ENCODE assay signal across 23 mouse cellular contexts in genomic region chr2:144791671-144792294, GRCm38 (mm10). TPM values are rescaled to one million over a fixed set of nuclear protein-coding genes. Genes with fewer than 3 reads are reported as not detected.
DNase-seq lines count a peak whose midpoint lies in the region; ATAC-seq and TF ChIP-seq lines count a peak whose summit lies in the region.
"Had no signal": no experiment of that assay in that cellular context is flagged by ENCODE, and none has a peak within 500 bp of the region (broad histone marks: within the 10 kb centered on the region; RNA-seq: fewer than 3 reads in every experiment).

No protein-coding gene starts in this region.

- H3K4me2 ChIP-seq in hindbrain, embryonic 13.5 days = no peak overlapping the region
- H3K4me2 ChIP-seq in hindbrain, postnatal 0 days (ENCODE audit: low read depth, low read length) = no peak overlapping the region
- H3K4me2 ChIP-seq: hindbrain, embryonic 12.5 days; limb, embryonic 12.5 days had no signal

- DNase-seq in hindbrain, postnatal 0 days (ENCODE audit: low spot score) = no peak
- DNase-seq in right cerebral cortex, adult 2 months (ENCODE audit: low spot score in 2 of 2) = peak; percentile 48 to 49
- DNase-seq in right cerebral cortex, postnatal 14 days = no peak
- DNase-seq in layer of hippocampus, postnatal 14 days (ENCODE audit: low spot score in 2 of 2) = peak; percentile 42 to 80
- DNase-seq in right cerebral cortex, postnatal 36 days (ENCODE audit: low spot score in 2 of 2) = peak; percentile 36 to 39
- DNase-seq in kidney, postnatal 14 days = no peak
- DNase-seq: cerebellum, adult 11 months; cerebellum, postnatal 36 days; kidney, adult 18-20 months; kidney, postnatal 25 days had no signal

- ATAC-seq in hindbrain, embryonic 13.5 days (ENCODE audit: low FRiP score) = no peak
- no peak for ATAC-seq in hindbrain, postnatal 0 days
- no peak for ATAC-seq in megakaryocyte, adult 5-6 weeks (ENCODE audit: poor library complexity, severe bottlenecking)
- ATAC-seq: activated CD4-positive, CD25-positive, alpha-beta regulatory T cell, adult 4 months; forebrain, embryonic 16.5 days; lung, postnatal 0 days had no signal

- H3K9ac ChIP-seq in hindbrain, embryonic 13.5 days = no peak overlapping the region
- H3K9ac ChIP-seq in hindbrain, postnatal 0 days (replicated peaks; ENCODE audit: low read length) = no peak overlapping the region
- H3K9ac ChIP-seq: hindbrain, embryonic 12.5 days; limb, embryonic 12.5 days; liver, embryonic 14.5 days had no signal

- peak overlapping the region; percentile 52 for H3K27ac ChIP-seq in hindbrain, embryonic 13.5 days
- H3K27ac ChIP-seq in hindbrain, postnatal 0 days = no peak overlapping the region
- H3K27ac ChIP-seq: hindbrain, embryonic 12.5 days; limb, embryonic 12.5 days; liver, embryonic 14.5 days had no signal

- 63% methylated on average over 14 of the region's 14 CpGs for WGBS in hindbrain, embryonic 13.5 days
- WGBS in hindbrain, postnatal 0 days = 58% methylated on average over 14 of the region's 14 CpGs

- no peak for TF ChIP-seq CTCF in hindbrain, postnatal 0 days (IDR thresholded peaks at IDR 0.05; ENCODE audit: low read depth)

- H3K27me3 ChIP-seq in hindbrain, embryonic 13.5 days = no peaks in the 10 kb centered on the region
- no peaks in the 10 kb centered on the region for H3K27me3 ChIP-seq in hindbrain, postnatal 0 days (ENCODE audit: insufficient read depth, low read length)
- H3K27me3 ChIP-seq: hindbrain, embryonic 12.5 days; limb, embryonic 12.5 days had no signal

- no peaks in the 10 kb centered on the region for H3K36me3 ChIP-seq in hindbrain, embryonic 13.5 days
- no peaks in the 10 kb centered on the region for H3K36me3 ChIP-seq in hindbrain, postnatal 0 days (ENCODE audit: insufficient read depth, low read length)
- H3K36me3 ChIP-seq: hindbrain, embryonic 12.5 days; limb, embryonic 12.5 days had no signal

- no peaks in the 10 kb centered on the region for H3K9me3 ChIP-seq in hindbrain, embryonic 13.5 days
- no peaks in the 10 kb centered on the region for H3K9me3 ChIP-seq in hindbrain, postnatal 0 days (ENCODE audit: low read length)
- H3K9me3 ChIP-seq: hindbrain, embryonic 12.5 days had no signal

- no peak overlapping the region for H3K4me3 ChIP-seq in hindbrain, embryonic 13.5 days
- no peak overlapping the region for H3K4me3 ChIP-seq in hindbrain, postnatal 0 days (ENCODE audit: low read length)
- H3K4me3 ChIP-seq: hindbrain, embryonic 12.5 days; limb, embryonic 12.5 days had no signal

- H3K4me1 ChIP-seq in hindbrain, embryonic 13.5 days (replicated peaks) = peaks cover 5% of the 10 kb centered on the region; the same call in 1 of the 2 replicates
- H3K4me1 ChIP-seq in hindbrain, postnatal 0 days (ENCODE audit: insufficient read depth, low read length) = no peaks in the 10 kb centered on the region
- H3K4me1 ChIP-seq: hindbrain, embryonic 12.5 days had no signal

RNA-seq across cellular contexts. Expression of gene Scp2d1, which starts 31.7 kb away (rescaled TPM):
- polyA plus RNA-seq in hindbrain, embryonic 13.5 days (2015; fragmentation: Nextera tagmentation; extraction: Ambion mirVana) = not detected in 2 replicates
- total RNA-seq in hindbrain, postnatal 0 days (2014; rRNA removed) = not detected in 2 replicates
- polyA plus RNA-seq in hindbrain, postnatal 0 days (2015; fragmentation: Nextera tagmentation; extraction: Ambion mirVana) = not detected in 2 replicates
- total RNA-seq in layer of hippocampus, postnatal 14 days (2021) = not detected
- total RNA-seq in megakaryocyte, adult 5-6 weeks (2015) = not detected in 2 replicates
- total RNA-seq in megakaryocyte, adult 5-6 weeks (2017) = not detected in 2 replicates
- total RNA-seq: granulocyte monocyte progenitor cell, adult 5-6 weeks; megakaryocyte-erythroid progenitor cell, adult 5-6 weeks had no signal
- polyA plus RNA-seq: activated CD4-positive, CD25-positive, alpha-beta regulatory T cell, adult 4 months; embryonic facial prominence, embryonic 11.5 days; forebrain, embryonic 16.5 days; heart, embryonic 16.5 days; hindbrain, embryonic 12.5 days; limb, embryonic 12.5 days; liver, embryonic 14.5 days; lung, postnatal 0 days; spleen, adult 2 months had no signal

Comparison
In these comparisons a context has a peak if more than half of its experiments do, and no peak if none do; other contexts are left out.
1. DNase-seq: peak in right cerebral cortex, adult 2 months (2 of 2), layer of hippocampus, postnatal 14 days (2 of 2) and right cerebral cortex, postnatal 36 days (2 of 2); none in hindbrain, postnatal 0 days (single experiment), right cerebral cortex, postnatal 14 days (single experiment) and kidney, postnatal 14 days (single experiment).